Mouse (Mus musculus) kidney, adult 2 months (tissue): ENCODE data around the gene Igfbp2. TPM values are rescaled to one million over a fixed set of nuclear protein-coding genes. Genes with fewer than 3 reads are reported as not detected.

Experiments
- DNase-seq: peaks from one replicate; pipeline ENCODE4 v3.0.0; 2021
- H3K27ac ChIP-seq: fragments of 200-500 bp; 2 replicates; pipeline ENCODE4 v1.5.1; 2012; ENCODE audit warnings: low read depth, low read length, control low read depth, inconsistent platforms; ENCODE audit not compliant: insufficient read depth
- H3K27me3 ChIP-seq: fragments of 200-500 bp; replicated peaks from 2 replicates; pipeline ENCODE4 v1.6.1; 2012; ENCODE audit warnings: mild to moderate bottlenecking, moderate library complexity, low read length, inconsistent platforms; ENCODE audit not compliant: control insufficient read depth, insufficient read depth
- H3K36me3 ChIP-seq: fragments of 200-500 bp; 2 replicates; pipeline ENCODE4 v1.6.1; 2012; ENCODE audit warnings: mild to moderate bottlenecking, moderate library complexity, low read length, inconsistent platforms; ENCODE audit not compliant: control insufficient read depth, insufficient read depth
- H3K4me1 ChIP-seq: fragments of 200-500 bp; 2 replicates; pipeline ENCODE4 v1.6.1; 2011; ENCODE audit warnings: low read length; ENCODE audit not compliant: control insufficient read depth, insufficient read depth
- H3K4me3 ChIP-seq: fragments of 200-500 bp; 2 replicates; pipeline ENCODE4 v1.5.1; 2011; ENCODE audit warnings: mild to moderate bottlenecking, low read depth, low read length, control low read depth; ENCODE audit not compliant: insufficient read depth
- CTCF ChIP-seq: fragments of 200-500 bp; conservative IDR thresholded peaks from 2 replicates; pipeline ENCODE4 v1.5.1; 2011; ENCODE audit warnings: low read depth, mild to moderate bottlenecking, control low read depth, low read length, moderate library complexity, mixed read lengths; ENCODE audit not compliant: insufficient read depth, insufficient read length
- POLR2A ChIP-seq: fragments of 200-500 bp; IDR thresholded peaks from one replicate; pipeline ENCODE4 v1.6.1; 2011; ENCODE audit warnings: low read depth, low read length, control low read depth
- WGBS: fragments of 180-500 bp; shearing (Covaris S2); methylation state at CpG from one replicate; pipeline ENCODE4 v1.1.7; 2018; 5-methylcytosine and 5-hydroxymethylcytosine counted together
- polyA plus RNA-seq: library from polyadenylated mRNA; depleted of rRNA; stranded (reverse); fragments of >200 nt; gene quantifications from 2 replicates; pipeline ENCODE4 v1.2.3, GENCODE M21; 2012

Igfbp2 gene
- polyA plus RNA-seq, 1 experiment: 12.6 TPM

- peaks cover 3% of the 10 kb centered on the region; the same call in 1 of the 2 replicates for H3K27me3 ChIP-seq
- 79% methylated on average over 4 of the region's 4 CpGs for WGBS
- TF ChIP-seq POLR2A: no peak
- no peak for TF ChIP-seq CTCF
- H3K4me3 ChIP-seq: no peak overlapping the region
- no peak for DNase-seq
- H3K36me3 ChIP-seq: no peaks in the 10 kb centered on the region
- H3K4me1 ChIP-seq: 0 out of 2 replicates have a peak, but pooled peaks cover 5% of the 10 kb centered on the region
- no peak overlapping the region for H3K27ac ChIP-seq
These were observed 1.6 kb downstream of the Igfbp2 start for GRCm38 (mm10) chr1:72825921-72826320.

- Histone ChIP-seq H3K4me1 (0 out of 2 replicates have a peak, but pooled peaks cover 5% of the 10 kb centered on the region), H3K4me3 (no peak overlapping the region), H3K27ac (no peak overlapping the region), H3K36me3 (no peaks in the 10 kb centered on the region), H3K27me3 (peaks cover 3% of the 10 kb centered on the region; the same call in 1 of the 2 replicates)
- no peak for DNase-seq
- TF ChIP-seq POLR2A: no peak
- TF ChIP-seq CTCF: no peak
- 64% methylated on average over 6 of the region's 6 CpGs for WGBS
These were observed 2.1 kb downstream of the Igfbp2 start for GRCm38 (mm10) chr1:72826446-72826845.

- 63% methylated on average over 7 of the region's 7 CpGs for WGBS
- no peaks in the 10 kb centered on the region for H3K36me3 ChIP-seq
- peaks cover 3% of the 10 kb centered on the region; the same call in 1 of the 2 replicates for H3K27me3 ChIP-seq
- TF ChIP-seq CTCF: no peak
- 0 out of 2 replicates have a peak, but pooled peaks cover 5% of the 10 kb centered on the region for H3K4me1 ChIP-seq
- DNase-seq: no peak
- no peak overlapping the region for H3K4me3 ChIP-seq
- H3K27ac ChIP-seq: no peak overlapping the region
These were observed 2.6 kb downstream of the Igfbp2 start for GRCm38 (mm10) chr1:72826931-72827330.

- 67% methylated on average over 12 of the region's 12 CpGs for WGBS
- TF ChIP-seq POLR2A: no peak
- no peak for TF ChIP-seq CTCF
- 0 out of 2 replicates have a peak, but pooled peaks cover 5% of the 10 kb centered on the region for H3K4me1 ChIP-seq
These were observed 3.4 kb downstream of the Igfbp2 start for GRCm38 (mm10) chr1:72827411-72828315.

GRCm38 (mm10) chr1:72828843-72829242, 4.5 kb downstream of the Igfbp2 start:
- Histone ChIP-seq H3K27me3 (peaks cover 3% of the 10 kb centered on the region; the same call in 1 of the 2 replicates), H3K36me3 (no peaks in the 10 kb centered on the region), H3K27ac (no peak overlapping the region), H3K4me1 (0 out of 2 replicates have a peak, but pooled peaks cover 5% of the 10 kb centered on the region), H3K4me3 (no peak overlapping the region)
- WGBS: 87% methylated on average over 5 of the region's 5 CpGs
- TF ChIP-seq POLR2A (no peak), CTCF (no peak)
- DNase-seq: no peak

More at GRCm38 (mm10) chr1:72827411-72828315, 3.4 kb downstream of the Igfbp2 start:
- Histone ChIP-seq H3K36me3 (no peaks in the 10 kb centered on the region), H3K4me3 (no peak overlapping the region), H3K27me3 (peaks cover 3% of the 10 kb centered on the region; the same call in 1 of the 2 replicates), H3K27ac (no peak overlapping the region)
- no peak for DNase-seq

- H3K4me1 ChIP-seq: no peaks in the 10 kb centered on the region
- TF ChIP-seq POLR2A: no peak
- no peak for TF ChIP-seq CTCF
- H3K27ac ChIP-seq: no peak overlapping the region
- no peaks in the 10 kb centered on the region for H3K27me3 ChIP-seq
- WGBS: 83% methylated on average over 2 of the region's 2 CpGs
- no peak overlapping the region for H3K4me3 ChIP-seq
- no peak for DNase-seq
- H3K36me3 ChIP-seq: no peaks in the 10 kb centered on the region
These were observed 6.2 kb downstream of the Igfbp2 start for GRCm38 (mm10) chr1:72830485-72830884.

GRCm38 (mm10) chr1:72832715-72833153, 8.4 kb downstream of the Igfbp2 start:
- WGBS: 18% methylated on average over 3 of the region's 3 CpGs
- H3K27ac ChIP-seq: no peak overlapping the region
- no peaks in the 10 kb centered on the region for H3K4me1 ChIP-seq
- TF ChIP-seq POLR2A (no peak), CTCF (no peak)
- H3K36me3 ChIP-seq: no peaks in the 10 kb centered on the region
- no peak overlapping the region for H3K4me3 ChIP-seq
- DNase-seq: peak; percentile 56
- no peaks in the 10 kb centered on the region for H3K27me3 ChIP-seq
